Comparison of ENCODE assay signal across 13 mouse cellular contexts in genomic region chr6:134951364-134951763, GRCm38 (mm10).
"Had no signal": no experiment of that assay in that cellular context is flagged by ENCODE, and none has a peak within 500 bp of the region (broad histone marks: within the 10 kb centered on the region; RNA-seq: fewer than 3 reads in every experiment).

No protein-coding gene starts in this region.

- H3K4me1 ChIP-seq: intestine, embryonic 15.5 days; limb, embryonic 15.5 days; midbrain, embryonic 12.5 days had no signal

- H3K9ac ChIP-seq: intestine, embryonic 15.5 days; limb, embryonic 15.5 days; lung, embryonic 14.5 days; midbrain, embryonic 12.5 days had no signal

- ATAC-seq: intestine, embryonic 15.5 days had no signal

- H3K27me3 ChIP-seq: intestine, embryonic 15.5 days; limb, embryonic 15.5 days; megakaryocyte, embryonic 14.5 days; midbrain, embryonic 12.5 days had no signal

- H3K4me3 ChIP-seq: intestine, embryonic 15.5 days; left cerebral cortex, adult 2 months; limb, embryonic 15.5 days; megakaryocyte, embryonic 14.5 days; midbrain, embryonic 12.5 days had no signal

- H3K27ac ChIP-seq: intestine, embryonic 15.5 days; left cerebral cortex, adult 2 months; limb, embryonic 15.5 days; midbrain, embryonic 12.5 days had no signal

- H3K4me2 ChIP-seq: intestine, embryonic 15.5 days; limb, embryonic 15.5 days; lung, embryonic 14.5 days; midbrain, embryonic 12.5 days had no signal

- DNase-seq: kidney, adult 18-20 months; kidney, postnatal 14 days; lung, embryonic 14.5 days; lung, postnatal 10 days; lung, postnatal 4 days; right cerebral cortex, postnatal 14 days; thymus, adult 18-20 months; thymus, postnatal 14 days had no signal

- H3K9me3 ChIP-seq: intestine, embryonic 15.5 days; limb, embryonic 15.5 days; megakaryocyte, embryonic 14.5 days; midbrain, embryonic 12.5 days had no signal
